10 mouse cellular contexts compared by ENCODE assay signal in the genomic region with DNA sequence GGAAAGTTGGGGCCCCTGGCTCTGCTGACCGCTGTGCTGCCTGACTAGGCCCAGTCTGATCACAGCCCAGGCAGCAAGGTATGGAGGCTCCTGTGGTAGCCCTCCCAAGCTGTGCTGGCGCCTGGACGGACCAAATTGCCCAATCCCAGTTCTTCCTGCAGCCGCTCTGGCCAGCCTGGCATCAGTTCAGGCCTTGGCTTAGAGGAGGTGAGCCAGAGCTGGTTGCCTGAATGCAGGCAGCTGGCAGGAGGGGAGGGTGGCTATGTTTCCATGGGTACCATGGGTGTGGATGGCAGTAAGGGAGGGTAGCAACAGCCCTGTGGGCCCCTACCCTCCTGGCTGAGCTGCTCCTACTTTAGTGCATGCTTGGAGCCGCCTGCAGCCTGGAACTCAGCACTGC. TPM values are rescaled to one million over a fixed set of nuclear protein-coding genes. Genes with fewer than 3 reads are reported as not detected.
DNase-seq lines count a peak whose midpoint lies in the region; ATAC-seq lines count a peak whose summit lies in the region.
"Had no signal": no experiment of that assay in that cellular context is flagged by ENCODE, and none has a peak within 500 bp of the region (broad histone marks: within the 10 kb centered on the region; RNA-seq: fewer than 3 reads in every experiment).

No protein-coding gene starts in this region.

- no peak overlapping the region for H3K4me3 ChIP-seq in heart, embryonic 10.5 days
- no peak overlapping the region for H3K4me3 ChIP-seq in heart, embryonic 12.5 days
- H3K4me3 ChIP-seq: liver, embryonic 13.5 days had no signal

- no peak for DNase-seq in heart, embryonic 10.5 days (ENCODE audit: low spot score)
- DNase-seq in Muller cell, postnatal 12 days (ENCODE audit: inconsistent ontology term) = peak; percentile 32
- DNase-seq in cerebellum, adult 11 months = peak; percentile 75
- DNase-seq in layer of hippocampus, adult 9-11 months = peak; percentile 80
- no peak for DNase-seq in yolk sac, embryonic 10.5 days (ENCODE audit: low spot score)
- no peak for DNase-seq in urinary bladder, postnatal 4 days (ENCODE audit: low spot score in 2 of 2)
- DNase-seq: liver, embryonic 13.5 days had no signal

- ATAC-seq in heart, embryonic 12.5 days (ENCODE audit: insufficient number of reproducible peaks, low FRiP score) = no peak
- no peak for ATAC-seq in activated CD4-positive, CD25-positive, alpha-beta regulatory T cell, adult 4 months
- ATAC-seq: intestine, postnatal 0 days had no signal

- no peaks in the 10 kb centered on the region for H3K9me3 ChIP-seq in heart, embryonic 10.5 days
- no peaks in the 10 kb centered on the region for H3K9me3 ChIP-seq in heart, embryonic 12.5 days (replicated peaks)
- H3K9me3 ChIP-seq: liver, embryonic 13.5 days had no signal

- peak overlapping the region; percentile 62 for H3K27ac ChIP-seq in heart, embryonic 10.5 days
- no peak overlapping the region for H3K27ac ChIP-seq in heart, embryonic 12.5 days (ENCODE audit: poor library complexity, severe bottlenecking)
- H3K27ac ChIP-seq: liver, embryonic 13.5 days had no signal

- peaks cover 14% of the 10 kb centered on the region for H3K4me1 ChIP-seq in heart, embryonic 10.5 days
- peaks cover 17% of the 10 kb centered on the region for H3K4me1 ChIP-seq in heart, embryonic 12.5 days (replicated peaks)
- H3K4me1 ChIP-seq: liver, embryonic 13.5 days had no signal

- H3K36me3 ChIP-seq in heart, embryonic 10.5 days = peaks cover 24% of the 10 kb centered on the region
- H3K36me3 ChIP-seq in heart, embryonic 12.5 days = peaks cover 18% of the 10 kb centered on the region
- H3K36me3 ChIP-seq: liver, embryonic 13.5 days had no signal

- H3K9ac ChIP-seq in heart, embryonic 12.5 days = no peak overlapping the region
- H3K9ac ChIP-seq: liver, embryonic 13.5 days had no signal

- H3K27me3 ChIP-seq in heart, embryonic 10.5 days (ENCODE audit: insufficient read depth, poor library complexity, severe bottlenecking) = no peaks in the 10 kb centered on the region
- no peaks in the 10 kb centered on the region for H3K27me3 ChIP-seq in heart, embryonic 12.5 days (replicated peaks)
- H3K27me3 ChIP-seq: liver, embryonic 13.5 days had no signal

- H3K4me2 ChIP-seq in heart, embryonic 12.5 days = no peak overlapping the region
- H3K4me2 ChIP-seq: liver, embryonic 13.5 days had no signal

- 92% methylated on average over 5 of the region's 5 CpGs for WGBS in heart, embryonic 10.5 days
- 87% methylated on average over 5 of the region's 5 CpGs for WGBS in heart, embryonic 12.5 days

RNA-seq across cellular contexts. Expression of gene Tyro3, which starts 19.5 kb away (rescaled TPM):
- polyA plus RNA-seq in heart, embryonic 10.5 days (2016; fragmentation: Nextera tagmentation; extraction: Ambion mirVana) = 8.9 and 11.6 TPM in 2 replicates
- polyA plus RNA-seq in heart, embryonic 12.5 days (2016; fragmentation: Nextera tagmentation; extraction: Ambion mirVana) = 9.2 and 10.7 TPM in 2 replicates
- polyA plus RNA-seq in activated CD4-positive, CD25-positive, alpha-beta regulatory T cell, adult 4 months (2017; shearing (Covaris generic)) = 1 to 10 TPM; 1.6 to 3.2 TPM

RNA-seq across cellular contexts. Expression of gene Rpap1, which starts 29.7 kb away (rescaled TPM):
- 31.4 and 32.0 TPM in 2 replicates for polyA plus RNA-seq in heart, embryonic 10.5 days (2016; fragmentation: Nextera tagmentation; extraction: Ambion mirVana)
- polyA plus RNA-seq in heart, embryonic 12.5 days (2016; fragmentation: Nextera tagmentation; extraction: Ambion mirVana) = 22.8 and 23.9 TPM in 2 replicates
- 10 to 100 TPM in 1 of 2 experiments, 1 to 10 TPM in 1; 10.0 to 18.1 TPM for polyA plus RNA-seq in activated CD4-positive, CD25-positive, alpha-beta regulatory T cell, adult 4 months (2017; shearing (Covaris generic))

RNA-seq across cellular contexts. Expression of gene Ltk, which starts 56.8 kb away (rescaled TPM):
- polyA plus RNA-seq in heart, embryonic 10.5 days (2016; fragmentation: Nextera tagmentation; extraction: Ambion mirVana) = 0.10 and 0.13 TPM in 2 replicates
- polyA plus RNA-seq in heart, embryonic 12.5 days (2016; fragmentation: Nextera tagmentation; extraction: Ambion mirVana) = 0.13 and 0.17 TPM in 2 replicates
- polyA plus RNA-seq in activated CD4-positive, CD25-positive, alpha-beta regulatory T cell, adult 4 months (2017; shearing (Covaris generic)) = not detected
- polyA plus RNA-seq: liver, embryonic 13.5 days had no signal

Comparison
In these comparisons a context has a peak if more than half of its experiments do, and no peak if none do; other contexts are left out.
1. DNase-seq: peak in Muller cell, postnatal 12 days (single experiment), cerebellum, adult 11 months (single experiment) and layer of hippocampus, adult 9-11 months (single experiment); none in heart, embryonic 10.5 days (single experiment), yolk sac, embryonic 10.5 days (single experiment) and urinary bladder, postnatal 4 days (0 of 2).